Mouse (Mus musculus): Measurements from ENCODE around the gene Ezr. TPM values are rescaled to one million over a fixed set of nuclear protein-coding genes. Genes with fewer than 3 reads are reported as not detected.

The Ezr gene
- total and polyA plus RNA-seq, 2 experiments from 2014 or later: 44.7 to 62.4 TPM

DNA sequence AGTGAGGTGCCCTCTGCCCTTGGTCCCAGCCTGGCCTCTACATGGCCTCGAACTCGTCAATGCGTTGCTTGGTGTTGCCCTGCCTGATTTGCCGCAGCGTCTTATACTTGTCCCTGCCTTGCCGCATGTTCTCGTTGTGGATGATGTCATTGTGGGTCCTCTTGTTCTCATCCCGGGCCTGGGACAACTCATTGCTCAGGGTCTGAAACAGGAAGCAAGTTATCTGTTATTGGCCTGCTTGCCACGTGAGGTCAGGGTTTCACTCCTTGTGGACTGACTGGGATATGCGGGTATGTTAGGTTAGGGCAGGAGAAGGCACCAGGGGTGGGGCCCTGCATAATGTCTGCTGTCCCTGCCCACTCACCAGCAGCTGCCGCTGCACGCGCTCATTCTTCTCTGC, 43.3 kb downstream of the Ezr start:
- no peak overlapping the region for H3K9ac ChIP-seq (replicated peaks; ENCODE audit: low read length)
- TF ChIP-seq CTCF (IDR thresholded peaks at IDR 0.05; ENCODE audit: low read depth): 0 out of 2 replicates have a peak, but pooled peaks have one; percentile 15
- no peaks in the 10 kb centered on the region for H3K27me3 ChIP-seq (ENCODE audit: insufficient read depth, low read length)
- no peak overlapping the region for H3K4me2 ChIP-seq (ENCODE audit: low read depth, low read length)
- WGBS: 93% methylated on average over 13 of the region's 13 CpGs
- no peaks in the 10 kb centered on the region for H3K9me3 ChIP-seq (ENCODE audit: low read length)
- H3K4me3 ChIP-seq (ENCODE audit: low read length): no peak overlapping the region
- H3K36me3 ChIP-seq (ENCODE audit: insufficient read depth, low read length): no peaks in the 10 kb centered on the region
- ATAC-seq: no peak
- H3K4me1 ChIP-seq (ENCODE audit: insufficient read depth, low read length): peaks cover 9% of the 10 kb centered on the region
- H3K27ac ChIP-seq: no peak overlapping the region
- DNase-seq (ENCODE audit: low spot score): no peak

DNA sequence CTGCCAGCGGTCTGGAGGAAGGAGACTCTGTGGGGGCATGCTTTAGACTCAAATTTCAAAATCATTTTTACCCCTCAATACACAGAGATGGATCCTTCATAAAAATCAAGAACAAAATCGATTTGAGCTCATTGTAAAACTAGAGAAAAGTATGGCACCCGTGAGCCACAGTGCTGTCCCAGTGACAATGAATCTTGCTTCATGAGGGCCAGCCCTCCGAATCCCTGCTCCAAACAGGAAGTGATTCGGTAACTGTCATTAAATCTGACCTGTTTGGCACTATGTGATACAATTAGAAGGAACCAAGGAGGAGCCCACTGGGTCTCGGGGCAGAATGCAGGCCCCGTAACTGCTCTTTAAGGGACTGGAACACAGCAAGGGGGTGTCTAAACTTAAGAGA, 43.7 kb downstream of the Ezr start:
- Histone ChIP-seq H3K9ac (replicated peaks; ENCODE audit: low read length) (no peak overlapping the region), H3K4me3 (ENCODE audit: low read length) (no peak overlapping the region), H3K9me3 (ENCODE audit: low read length) (no peaks in the 10 kb centered on the region), H3K36me3 (ENCODE audit: insufficient read depth, low read length) (no peaks in the 10 kb centered on the region), H3K27me3 (ENCODE audit: insufficient read depth, low read length) (no peaks in the 10 kb centered on the region), H3K4me1 (ENCODE audit: insufficient read depth, low read length) (peaks cover 9% of the 10 kb centered on the region), H3K4me2 (ENCODE audit: low read depth, low read length) (no peak overlapping the region), H3K27ac (no peak overlapping the region)
- no peak for TF ChIP-seq CTCF (IDR thresholded peaks at IDR 0.05; ENCODE audit: low read depth)
- DNase-seq (ENCODE audit: low spot score) (no peak), ATAC-seq (no peak)
- 81% methylated on average over 7 of the region's 7 CpGs for WGBS

DNA sequence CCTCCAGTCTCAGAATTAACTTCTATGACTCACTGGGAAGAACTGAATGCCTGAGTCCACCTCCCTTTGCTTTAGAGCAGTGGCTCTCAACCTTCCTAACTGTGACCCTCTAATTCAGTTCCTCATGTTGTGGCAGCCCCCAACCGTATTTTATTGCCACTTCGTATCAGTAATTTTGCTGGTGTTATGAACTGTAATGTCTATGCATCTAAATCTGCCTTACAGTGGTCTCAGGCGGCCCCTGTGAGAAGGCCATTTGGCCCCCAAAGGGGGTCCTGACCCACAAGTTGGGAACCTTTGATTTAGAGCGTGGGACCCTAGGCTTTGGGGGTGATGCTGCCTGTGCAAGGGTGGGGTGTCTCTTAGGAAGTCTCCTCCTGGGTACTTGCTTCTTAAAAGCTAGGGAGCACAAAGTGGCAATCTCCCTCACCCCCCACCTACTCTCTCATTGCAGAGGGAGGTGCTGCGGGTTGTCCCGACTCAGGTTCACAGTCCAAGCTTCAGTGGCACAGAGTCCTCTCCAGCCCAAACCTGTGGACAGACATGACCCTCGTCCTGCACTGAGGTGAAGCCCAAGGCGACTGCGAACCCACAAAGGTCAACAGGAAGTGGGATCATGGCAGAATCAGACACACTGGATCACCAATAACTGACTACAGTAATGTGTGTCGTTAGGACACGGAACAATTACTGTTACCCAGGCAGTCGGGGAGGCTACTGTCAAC, 45.1 kb downstream of the Ezr start:
- Histone ChIP-seq H3K27me3 (ENCODE audit: insufficient read depth, low read length) (no peaks in the 10 kb centered on the region), H3K4me1 (ENCODE audit: insufficient read depth, low read length) (peaks cover 9% of the 10 kb centered on the region), H3K9me3 (ENCODE audit: low read length) (no peaks in the 10 kb centered on the region), H3K27ac (no peak overlapping the region), H3K36me3 (ENCODE audit: insufficient read depth, low read length) (no peaks in the 10 kb centered on the region), H3K4me2 (ENCODE audit: low read depth, low read length) (no peak overlapping the region), H3K9ac (replicated peaks; ENCODE audit: low read length) (no peak overlapping the region), H3K4me3 (ENCODE audit: low read length) (no peak overlapping the region)
- ATAC-seq (no peak), DNase-seq (ENCODE audit: low spot score) (no peak)
- WGBS: 73% methylated on average over 12 of the region's 12 CpGs
- no peak for TF ChIP-seq CTCF (IDR thresholded peaks at IDR 0.05; ENCODE audit: low read depth)

DNA sequence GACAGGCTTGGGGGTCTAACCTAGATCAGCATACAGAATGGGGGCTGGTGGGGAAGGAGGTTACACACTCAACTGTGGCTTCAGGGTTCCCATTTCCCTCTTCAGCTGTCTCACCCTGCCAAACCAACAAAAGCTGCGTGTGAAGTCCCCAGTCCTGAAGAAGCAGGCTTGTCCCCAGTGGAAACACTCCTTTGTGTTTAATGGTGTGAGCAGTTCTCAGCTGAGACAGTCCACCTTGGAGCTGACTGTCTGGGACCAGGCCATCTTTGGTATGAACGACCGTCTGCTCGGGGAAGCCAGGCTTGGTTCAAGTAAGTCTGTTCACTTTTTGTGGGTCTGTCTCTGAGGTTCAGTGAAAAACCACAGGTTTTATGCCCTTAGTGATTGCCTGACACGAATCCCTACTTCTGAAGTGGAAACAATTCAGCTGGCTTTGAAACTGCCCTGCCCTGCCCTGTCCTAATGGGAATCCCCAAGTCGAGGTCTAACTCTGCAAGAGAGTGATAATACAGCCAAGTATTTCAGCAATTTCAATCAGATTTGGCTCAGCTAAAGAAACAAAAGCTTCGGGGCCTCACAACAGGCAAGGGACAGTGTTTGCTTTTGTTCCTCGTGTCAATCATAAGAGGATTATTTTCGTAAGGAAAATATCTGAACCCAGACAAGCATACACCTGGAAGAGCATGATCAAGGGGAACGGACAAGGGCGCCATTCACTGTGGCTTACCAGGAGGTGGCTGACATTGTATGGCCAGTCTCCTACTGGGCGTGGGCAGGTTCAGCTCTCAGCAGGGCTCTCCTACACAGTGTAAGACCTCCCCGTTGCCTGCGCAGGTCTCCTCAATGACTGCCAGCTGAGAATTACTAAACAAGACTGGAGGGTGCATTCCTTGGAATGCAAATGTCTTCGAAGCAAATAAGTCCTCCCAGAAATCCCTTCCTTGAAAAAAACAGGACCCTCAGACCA, 46.0 kb downstream of the Ezr start:
- DNase-seq (ENCODE audit: low spot score) (no peak), ATAC-seq (no peak; the same call in 1 of the 2 replicates)
- TF ChIP-seq CTCF (IDR thresholded peaks at IDR 0.05; ENCODE audit: low read depth): no peak

DNA sequence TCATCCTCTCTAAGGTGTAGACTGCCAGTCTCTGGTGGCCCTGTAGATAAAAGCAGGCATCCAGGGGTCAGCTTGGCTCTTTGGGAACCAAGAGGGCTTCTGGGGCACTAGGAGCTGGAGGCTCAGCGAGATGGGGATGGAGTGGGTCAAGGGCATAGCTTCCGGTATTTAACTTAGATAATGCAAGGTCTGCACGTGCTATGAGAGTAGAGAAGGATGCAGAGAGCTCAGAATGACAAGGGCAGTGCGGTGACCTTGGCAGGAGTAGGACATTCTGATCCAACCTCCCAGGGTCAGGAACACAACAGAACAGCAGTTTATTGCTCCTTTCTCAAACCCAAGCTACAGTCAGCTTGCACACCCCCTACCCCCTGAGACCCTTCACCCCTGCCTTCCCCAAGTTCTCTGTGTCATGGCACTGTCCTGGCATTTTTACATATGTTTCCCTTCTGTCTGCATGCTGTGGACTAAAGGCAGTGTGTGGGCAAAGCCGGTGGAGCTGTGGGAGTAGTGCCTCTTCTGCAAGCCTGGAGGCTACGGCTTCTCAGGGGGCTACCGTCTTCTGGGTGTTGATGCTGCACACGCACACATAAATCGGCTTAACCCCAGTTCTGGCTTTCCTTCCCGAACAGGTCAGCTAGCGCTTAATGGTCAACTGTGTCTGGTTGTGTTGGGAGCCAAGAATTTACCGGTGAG, 47.7 kb downstream of the Ezr start:
- no peak for DNase-seq (ENCODE audit: low spot score)

More for the DNA sequence above, 46.0 kb downstream of the Ezr start:
- Histone ChIP-seq H3K27me3 (ENCODE audit: insufficient read depth, low read length) (no peaks in the 10 kb centered on the region), H3K4me2 (ENCODE audit: low read depth, low read length) (no peak overlapping the region), H3K9me3 (ENCODE audit: low read length) (no peaks in the 10 kb centered on the region), H3K4me3 (ENCODE audit: low read length) (no peak overlapping the region), H3K4me1 (ENCODE audit: insufficient read depth, low read length) (peaks cover 1% of the 10 kb centered on the region), H3K9ac (replicated peaks; ENCODE audit: low read length) (no peak overlapping the region), H3K27ac (no peak overlapping the region), H3K36me3 (ENCODE audit: insufficient read depth, low read length) (no peaks in the 10 kb centered on the region)
- WGBS: 31% methylated on average over 15 of the region's 15 CpGs

DNA sequence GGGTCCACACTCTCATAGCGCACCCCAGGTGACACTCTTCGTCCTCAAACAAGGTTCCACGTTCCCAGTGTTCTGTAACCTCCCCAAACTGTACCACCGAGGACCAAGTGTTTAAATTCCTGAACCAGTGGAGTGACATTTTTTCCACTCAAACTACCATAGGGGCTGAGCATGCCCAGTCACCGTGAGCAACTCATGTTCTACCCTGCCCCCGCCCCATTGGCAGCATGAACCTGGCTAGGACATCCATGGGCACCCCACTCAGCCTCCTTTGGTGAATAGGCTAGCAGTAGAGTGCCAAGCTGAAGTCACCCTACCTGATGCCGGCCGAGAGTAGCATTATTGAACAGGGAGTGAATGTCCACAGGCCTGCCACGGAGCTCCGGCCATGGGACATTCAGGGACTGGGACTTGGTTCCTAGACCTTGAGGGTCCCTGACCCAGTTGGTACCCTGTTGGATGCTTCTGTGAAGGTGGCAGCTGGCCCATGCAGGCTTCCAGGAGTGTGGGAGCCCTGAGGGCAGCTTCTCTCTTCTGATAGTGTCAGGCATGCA, 49.2 kb downstream of the Ezr start:
- Histone ChIP-seq H3K9me3 (ENCODE audit: low read length) (no peaks in the 10 kb centered on the region), H3K27ac (no peak overlapping the region), H3K4me1 (ENCODE audit: insufficient read depth, low read length) (peaks cover 7% of the 10 kb centered on the region; the same call in 1 of the 2 replicates), H3K4me3 (ENCODE audit: low read length) (no peak overlapping the region), H3K9ac (replicated peaks; ENCODE audit: low read length) (no peak overlapping the region), H3K27me3 (ENCODE audit: insufficient read depth, low read length) (no peaks in the 10 kb centered on the region), H3K4me2 (ENCODE audit: low read depth, low read length) (no peak overlapping the region), H3K36me3 (ENCODE audit: insufficient read depth, low read length) (no peaks in the 10 kb centered on the region)
- TF ChIP-seq CTCF (IDR thresholded peaks at IDR 0.05; ENCODE audit: low read depth): no peak
- ATAC-seq: no peak
- WGBS: 92% methylated on average over 10 of the region's 10 CpGs
- DNase-seq (ENCODE audit: low spot score): no peak

More for the DNA sequence above, 47.7 kb downstream of the Ezr start:
- no peaks in the 10 kb centered on the region for H3K27me3 ChIP-seq (ENCODE audit: insufficient read depth, low read length)
- H3K27ac ChIP-seq: no peak overlapping the region
- no peaks in the 10 kb centered on the region for H3K36me3 ChIP-seq (ENCODE audit: insufficient read depth, low read length)
- 89% methylated on average over 12 of the region's 12 CpGs for WGBS
- ATAC-seq: no peak
- H3K4me1 ChIP-seq (ENCODE audit: insufficient read depth, low read length): no peaks in the 10 kb centered on the region; the same call in 1 of the 2 replicates
- no peak overlapping the region for H3K4me2 ChIP-seq (ENCODE audit: low read depth, low read length)
- no peak for TF ChIP-seq CTCF (IDR thresholded peaks at IDR 0.05; ENCODE audit: low read depth)
- no peaks in the 10 kb centered on the region for H3K9me3 ChIP-seq (ENCODE audit: low read length)
- H3K4me3 ChIP-seq (ENCODE audit: low read length): no peak overlapping the region
- H3K9ac ChIP-seq (replicated peaks; ENCODE audit: low read length): no peak overlapping the region
